Mouse (Mus musculus): Measurements from ENCODE around the gene Tekt1. TPM values are rescaled to one million over a fixed set of nuclear protein-coding genes. Genes with fewer than 3 reads are reported as not detected.

Gene Tekt1
- polyA plus RNA-seq, 1 experiment from 2014 or later = 1.2 TPM

DNA sequence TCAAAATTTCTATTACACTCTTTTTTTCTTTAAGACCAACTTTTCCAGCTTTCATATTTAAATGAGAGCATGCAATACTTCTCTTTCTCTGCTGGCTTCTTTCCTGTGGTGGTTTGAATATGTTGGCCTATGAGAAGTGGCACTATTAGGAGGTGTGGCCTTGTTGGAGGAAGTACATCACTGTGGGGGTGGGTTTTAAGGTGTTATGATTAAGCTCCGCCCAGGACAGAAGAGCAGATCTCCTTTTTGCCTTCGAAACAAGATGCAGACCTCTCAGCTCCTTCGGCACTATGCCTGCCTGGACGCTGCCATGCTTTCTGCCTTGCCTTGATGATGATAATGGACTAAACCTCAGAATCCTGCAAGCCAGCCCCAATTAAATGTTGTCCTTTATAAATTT lies 36.5 kb downstream of the Tekt1 start:
- Histone ChIP-seq H3K4me1 (ENCODE audit: control insufficient read depth, insufficient read depth, low read length) (no peaks in the 10 kb centered on the region), H3K9me3 (ENCODE audit: control insufficient read depth, low read depth, low read length) (no peaks in the 10 kb centered on the region), H3K36me3 (ENCODE audit: control insufficient read depth, insufficient read depth, low read length) (no peaks in the 10 kb centered on the region), H3K4me3 (ENCODE audit: low read depth, low read length) (no peak overlapping the region), H3K9ac (replicated peaks; ENCODE audit: low read depth, low read length) (no peak overlapping the region), H3K27ac (ENCODE audit: low read length) (no peak overlapping the region), H3K27me3 (ENCODE audit: control insufficient read depth, insufficient read depth, low read length) (no peaks in the 10 kb centered on the region), H3K4me2 (replicated peaks; ENCODE audit: low read depth, low read length) (no peak overlapping the region)
- ATAC-seq (ENCODE audit: insufficient number of reproducible peaks, insufficient read depth, low FRiP score, low read depth) = no peak
- WGBS = 85% methylated on average over 4 of the region's 4 CpGs

DNA sequence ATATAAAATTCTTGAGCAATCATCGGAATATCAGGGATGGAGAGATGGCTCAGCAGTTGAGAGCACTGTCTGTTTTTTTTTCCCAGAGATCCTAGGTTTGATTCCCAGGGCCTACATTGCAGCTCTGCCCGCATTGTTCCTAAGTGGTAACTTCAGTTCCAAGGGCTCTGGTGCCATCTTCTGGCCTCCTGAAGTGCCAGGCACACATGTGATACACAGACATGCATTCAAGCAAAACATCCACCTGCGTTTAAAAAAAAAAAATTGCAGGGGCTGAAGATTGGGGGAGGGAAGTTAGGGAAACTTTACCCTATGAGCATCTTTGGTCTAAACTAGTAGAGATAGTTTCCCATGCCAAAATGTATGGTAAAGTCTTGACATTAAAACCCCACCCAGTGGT lies 37.8 kb downstream of the Tekt1 start:
- 69% methylated on average over 3 of the region's 3 CpGs for WGBS
- no peaks in the 10 kb centered on the region for H3K4me1 ChIP-seq (ENCODE audit: control insufficient read depth, insufficient read depth, low read length)
- ATAC-seq (ENCODE audit: insufficient number of reproducible peaks, insufficient read depth, low FRiP score, low read depth) = no peak
- H3K4me3 ChIP-seq (ENCODE audit: low read depth, low read length) = no peak overlapping the region
- no peak overlapping the region for H3K27ac ChIP-seq (ENCODE audit: low read length)
- H3K4me2 ChIP-seq (replicated peaks; ENCODE audit: low read depth, low read length) = no peak overlapping the region
- no peaks in the 10 kb centered on the region for H3K36me3 ChIP-seq (ENCODE audit: control insufficient read depth, insufficient read depth, low read length)
- H3K27me3 ChIP-seq (ENCODE audit: control insufficient read depth, insufficient read depth, low read length) = no peaks in the 10 kb centered on the region
- H3K9ac ChIP-seq (replicated peaks; ENCODE audit: low read depth, low read length) = no peak overlapping the region
- H3K9me3 ChIP-seq (ENCODE audit: control insufficient read depth, low read depth, low read length) = no peaks in the 10 kb centered on the region

DNA sequence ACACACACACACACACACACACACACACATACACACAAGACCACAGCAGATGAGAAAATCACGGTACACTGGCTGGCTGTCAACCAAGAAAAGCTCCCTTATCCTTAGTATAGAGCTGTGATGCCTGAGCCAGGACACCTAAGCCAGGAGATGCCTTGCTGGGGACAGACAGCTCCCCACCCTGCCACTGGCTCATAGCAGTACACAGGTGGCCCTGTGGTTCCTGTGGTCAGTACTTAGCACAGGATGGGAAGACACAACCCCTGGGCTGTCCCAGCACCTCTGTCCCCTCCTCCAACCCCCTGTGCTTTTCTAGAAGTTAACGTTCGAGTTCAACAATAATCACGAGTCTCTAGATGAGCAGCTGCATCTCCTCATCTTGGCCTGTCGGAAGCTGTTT lies 44.2 kb downstream of the Tekt1 start:
- no peak overlapping the region for H3K27ac ChIP-seq (ENCODE audit: low read length)
- H3K9ac ChIP-seq (replicated peaks; ENCODE audit: low read depth, low read length) = no peak overlapping the region
- no peak overlapping the region for H3K4me3 ChIP-seq (ENCODE audit: low read depth, low read length)
- no peaks in the 10 kb centered on the region for H3K36me3 ChIP-seq (ENCODE audit: control insufficient read depth, insufficient read depth, low read length)
- H3K9me3 ChIP-seq (ENCODE audit: control insufficient read depth, low read depth, low read length) = no peaks in the 10 kb centered on the region
- H3K27me3 ChIP-seq (ENCODE audit: control insufficient read depth, insufficient read depth, low read length) = peaks cover 8% of the 10 kb centered on the region; the same call in 1 of the 2 replicates
- ATAC-seq (ENCODE audit: insufficient number of reproducible peaks, insufficient read depth, low FRiP score, low read depth) = no peak
- no peak overlapping the region for H3K4me2 ChIP-seq (replicated peaks; ENCODE audit: low read depth, low read length)
- WGBS = 40% methylated on average over 5 of the region's 5 CpGs
- H3K4me1 ChIP-seq (ENCODE audit: control insufficient read depth, insufficient read depth, low read length) = no peaks in the 10 kb centered on the region

- H3K4me2 ChIP-seq (replicated peaks; ENCODE audit: low read depth, low read length) = peak within 1 kb of the TSS; percentile 40
- H3K4me1 ChIP-seq (ENCODE audit: control insufficient read depth, insufficient read depth, low read length) = no peaks in the 10 kb centered on the region
- H3K27me3 ChIP-seq (ENCODE audit: control insufficient read depth, insufficient read depth, low read length) = peaks cover 8% of the 10 kb centered on the region; the same call in 1 of the 2 replicates
- no peaks in the 10 kb centered on the region for H3K9me3 ChIP-seq (ENCODE audit: control insufficient read depth, low read depth, low read length)
- H3K4me3 ChIP-seq (ENCODE audit: low read depth, low read length) = peak within 1 kb of the TSS; percentile 17
- no peaks in the 10 kb centered on the region for H3K36me3 ChIP-seq (ENCODE audit: control insufficient read depth, insufficient read depth, low read length)
- no peak within 1 kb of the TSS for H3K27ac ChIP-seq (ENCODE audit: low read length)
- H3K9ac ChIP-seq (replicated peaks; ENCODE audit: low read depth, low read length) = no peak within 1 kb of the TSS; the same call in 1 of the 2 replicates
- 9% methylated on average over 40 of the region's 42 CpGs for WGBS
- no peak for ATAC-seq (ENCODE audit: insufficient number of reproducible peaks, insufficient read depth, low FRiP score, low read depth)
Measured at GRCm38 (mm10) chr11:72314151-72314895, 47.9 kb downstream of the Tekt1 start, which contains the start of gene Fbxo39. TSS of gene Fbxo39 (plus strand) at chr11:72314444.

DNA sequence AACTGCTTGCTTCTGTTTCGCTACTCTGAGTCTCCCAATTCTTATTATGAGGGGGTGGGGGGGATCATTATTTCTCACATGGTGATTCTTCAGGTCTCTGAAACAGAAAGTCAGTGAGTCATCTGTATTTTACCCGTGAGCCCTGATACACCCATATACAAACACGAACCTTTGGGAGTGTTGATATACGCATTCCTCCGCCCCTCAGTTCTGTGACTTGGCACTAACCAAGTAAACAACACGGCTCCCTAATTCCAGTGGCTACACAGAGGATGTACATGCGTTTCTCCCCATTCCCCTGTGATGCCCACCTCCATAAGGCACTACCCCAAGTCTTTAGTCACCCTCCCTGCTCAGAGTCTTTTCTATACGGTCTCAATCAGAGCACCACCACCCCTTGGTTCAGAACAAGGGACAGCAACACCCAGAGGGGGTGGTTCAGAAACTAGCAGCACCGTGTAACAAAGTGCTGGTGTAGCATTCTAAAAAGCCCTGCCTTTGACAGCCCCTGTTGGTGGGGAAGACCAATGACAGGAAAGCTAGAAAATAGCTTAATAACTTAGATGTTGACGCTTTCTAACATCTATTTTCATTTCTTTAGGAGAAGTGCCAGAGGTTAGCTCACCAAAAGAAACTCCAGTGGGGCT lies 50.8 kb downstream of the Tekt1 start:
- H3K4me2 ChIP-seq (replicated peaks; ENCODE audit: low read depth, low read length) = no peak overlapping the region
- peaks cover 8% of the 10 kb centered on the region; the same call in 1 of the 2 replicates for H3K27me3 ChIP-seq (ENCODE audit: control insufficient read depth, insufficient read depth, low read length)
- H3K27ac ChIP-seq (ENCODE audit: low read length) = no peak overlapping the region
- H3K4me1 ChIP-seq (ENCODE audit: control insufficient read depth, insufficient read depth, low read length) = no peaks in the 10 kb centered on the region
- no peaks in the 10 kb centered on the region for H3K36me3 ChIP-seq (ENCODE audit: control insufficient read depth, insufficient read depth, low read length)
- no peak overlapping the region for H3K9ac ChIP-seq (replicated peaks; ENCODE audit: low read depth, low read length)
- ATAC-seq (ENCODE audit: insufficient number of reproducible peaks, insufficient read depth, low FRiP score, low read depth) = no peak
- no peak overlapping the region for H3K4me3 ChIP-seq (ENCODE audit: low read depth, low read length)
- no peaks in the 10 kb centered on the region for H3K9me3 ChIP-seq (ENCODE audit: control insufficient read depth, low read depth, low read length)
- WGBS = 72% methylated on average over 10 of the region's 10 CpGs

DNA sequence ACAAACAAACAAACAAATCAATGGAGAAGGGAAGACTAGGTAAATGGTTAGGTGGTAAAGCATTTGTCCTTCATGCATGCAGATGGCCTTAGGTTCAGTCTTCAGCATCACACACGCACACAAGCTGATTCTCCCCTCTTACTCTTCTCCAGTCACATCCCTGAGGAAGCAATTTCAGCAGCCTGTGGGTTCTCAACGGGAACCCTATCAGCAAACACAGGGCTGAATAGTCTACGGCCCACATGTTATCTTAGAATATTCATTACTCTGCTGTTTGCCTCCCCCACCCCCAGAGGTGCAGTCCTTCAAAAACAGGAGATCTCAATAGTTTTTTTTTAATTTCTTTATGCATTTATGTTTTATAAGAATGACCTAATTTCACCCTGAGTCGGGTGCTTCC lies 51.8 kb downstream of the Tekt1 start:
- H3K27me3 ChIP-seq (ENCODE audit: control insufficient read depth, insufficient read depth, low read length) = peaks cover 8% of the 10 kb centered on the region; the same call in 1 of the 2 replicates
- H3K9me3 ChIP-seq (ENCODE audit: control insufficient read depth, low read depth, low read length) = no peaks in the 10 kb centered on the region
- 68% methylated on average over 4 of the region's 4 CpGs for WGBS
- ATAC-seq (ENCODE audit: insufficient number of reproducible peaks, insufficient read depth, low FRiP score, low read depth) = no peak
- no peaks in the 10 kb centered on the region for H3K36me3 ChIP-seq (ENCODE audit: control insufficient read depth, insufficient read depth, low read length)
- no peak overlapping the region for H3K4me2 ChIP-seq (replicated peaks; ENCODE audit: low read depth, low read length)
- no peak overlapping the region for H3K4me3 ChIP-seq (ENCODE audit: low read depth, low read length)
- no peak overlapping the region for H3K27ac ChIP-seq (ENCODE audit: low read length)
- no peak overlapping the region for H3K9ac ChIP-seq (replicated peaks; ENCODE audit: low read depth, low read length)
- H3K4me1 ChIP-seq (ENCODE audit: control insufficient read depth, insufficient read depth, low read length) = no peaks in the 10 kb centered on the region

GRCm38 (mm10) chr11:72308982-72309381 lies 53.3 kb downstream of the Tekt1 start:
- WGBS = 27% methylated on average over 2 of the region's 2 CpGs
- ATAC-seq (ENCODE audit: insufficient number of reproducible peaks, insufficient read depth, low FRiP score, low read depth) = no peak

GRCm38 (mm10) chr11:72307461-72307860 lies 54.8 kb downstream of the Tekt1 start:
- H3K4me3 ChIP-seq (ENCODE audit: low read depth, low read length) = no peak overlapping the region
- no peaks in the 10 kb centered on the region for H3K9me3 ChIP-seq (ENCODE audit: control insufficient read depth, low read depth, low read length)
- no peak for ATAC-seq (ENCODE audit: insufficient number of reproducible peaks, insufficient read depth, low FRiP score, low read depth)
- no peak overlapping the region for H3K9ac ChIP-seq (replicated peaks; ENCODE audit: low read depth, low read length)
- 77% methylated on average over 5 of the region's 5 CpGs for WGBS
- no peaks in the 10 kb centered on the region for H3K36me3 ChIP-seq (ENCODE audit: control insufficient read depth, insufficient read depth, low read length)
- H3K27me3 ChIP-seq (ENCODE audit: control insufficient read depth, insufficient read depth, low read length) = no peaks in the 10 kb centered on the region
- H3K27ac ChIP-seq (ENCODE audit: low read length) = no peak overlapping the region
- H3K4me2 ChIP-seq (replicated peaks; ENCODE audit: low read depth, low read length) = no peak overlapping the region
- H3K4me1 ChIP-seq (ENCODE audit: control insufficient read depth, insufficient read depth, low read length) = no peaks in the 10 kb centered on the region

More at GRCm38 (mm10) chr11:72308982-72309381, 53.3 kb downstream of the Tekt1 start:
- no peaks in the 10 kb centered on the region for H3K4me1 ChIP-seq (ENCODE audit: control insufficient read depth, insufficient read depth, low read length)
- no peak overlapping the region for H3K4me2 ChIP-seq (replicated peaks; ENCODE audit: low read depth, low read length)
- no peaks in the 10 kb centered on the region for H3K36me3 ChIP-seq (ENCODE audit: control insufficient read depth, insufficient read depth, low read length)
- no peak overlapping the region for H3K27ac ChIP-seq (ENCODE audit: low read length)
- H3K27me3 ChIP-seq (ENCODE audit: control insufficient read depth, insufficient read depth, low read length) = 0 out of 2 replicates have a peak, but pooled peaks cover 4% of the 10 kb centered on the region
- H3K4me3 ChIP-seq (ENCODE audit: low read depth, low read length) = no peak overlapping the region
- H3K9me3 ChIP-seq (ENCODE audit: control insufficient read depth, low read depth, low read length) = no peaks in the 10 kb centered on the region
- no peak overlapping the region for H3K9ac ChIP-seq (replicated peaks; ENCODE audit: low read depth, low read length)

All from stomach, embryonic 14.5 days (tissue).